In the genomic region with DNA sequence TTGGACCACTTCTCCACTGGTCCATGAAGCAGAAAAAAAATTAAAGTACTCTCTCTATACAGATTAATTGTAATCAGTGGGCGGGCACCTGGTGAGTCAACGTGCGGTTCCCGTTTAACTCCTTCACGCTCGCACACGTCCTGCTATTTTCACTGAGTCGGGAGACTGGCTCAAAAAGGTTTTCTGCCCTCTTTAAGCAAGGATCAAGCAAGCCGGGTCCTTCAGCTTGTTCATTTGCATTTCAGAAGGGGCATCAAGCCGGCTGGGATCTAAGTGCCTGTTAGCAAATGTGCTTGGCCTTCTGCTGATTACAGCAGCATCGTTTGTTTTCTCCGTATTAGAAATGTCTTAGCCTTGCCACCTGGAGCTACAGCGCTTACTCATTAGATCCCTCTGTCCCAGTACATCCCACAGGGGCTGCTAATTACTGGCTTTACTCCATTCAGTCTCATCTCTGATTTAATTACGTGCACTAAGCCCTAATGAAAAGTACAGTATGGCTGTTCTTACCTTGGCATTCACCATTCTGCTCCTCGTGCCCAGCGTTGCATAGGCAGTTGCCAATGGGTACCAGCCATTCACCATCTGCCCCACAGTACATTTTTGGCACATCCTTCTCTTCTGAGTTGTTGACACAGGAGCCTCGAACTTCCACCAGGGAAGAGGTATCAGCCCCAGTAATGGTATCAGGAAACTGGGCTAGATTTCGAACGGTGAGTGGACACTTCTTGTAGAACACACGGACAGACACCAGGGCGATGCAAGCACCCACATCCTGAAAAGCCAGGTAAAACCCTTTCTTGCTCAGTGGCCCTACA, we compare ENCODE assay signal across 9 mouse cellular contexts. TPM values are rescaled to one million over a fixed set of nuclear protein-coding genes. Genes with fewer than 3 reads are reported as not detected.
DNase-seq lines count a peak whose midpoint lies in the region; ATAC-seq and TF ChIP-seq lines count a peak whose summit lies in the region.
"Had no signal": no experiment of that assay in that cellular context is flagged by ENCODE, and none has a peak within 500 bp of the region (broad histone marks: within the 10 kb centered on the region; RNA-seq: fewer than 3 reads in every experiment).

No protein-coding gene starts in this region.

- ATAC-seq in lung, embryonic 15.5 days (ENCODE audit: borderline replicate concordance, extremely low read depth, low FRiP score, low TSS enrichment): no peak
- peak; percentile 87 for ATAC-seq in forebrain, embryonic 12.5 days (ENCODE audit: low FRiP score)
- no peak for ATAC-seq in stomach, postnatal 0 days (ENCODE audit: low FRiP score, low TSS enrichment)
- ATAC-seq in activated CD4-positive, CD25-positive, alpha-beta regulatory T cell, adult 4 months: no peak

- WGBS in lung, embryonic 15.5 days: 54% methylated on average over 21 of the region's 21 CpGs
- 21% methylated on average over 21 of the region's 21 CpGs for WGBS in forebrain, embryonic 12.5 days
- 50% methylated on average over 21 of the region's 21 CpGs for WGBS in limb, embryonic 10.5 days
- WGBS in stomach, postnatal 0 days: 67% methylated on average over 21 of the region's 21 CpGs

- no peak for TF ChIP-seq EP300 in stomach, postnatal 0 days (optimal IDR thresholded peaks at IDR 0.05)

- peak overlapping the region; percentile 18 for H3K4me2 ChIP-seq in lung, embryonic 15.5 days
- peak overlapping the region; percentile 53 for H3K4me2 ChIP-seq in forebrain, embryonic 12.5 days
- no peak overlapping the region for H3K4me2 ChIP-seq in stomach, postnatal 0 days (replicated peaks; ENCODE audit: low read depth)

- H3K9ac ChIP-seq in lung, embryonic 15.5 days: no peak overlapping the region
- no peak overlapping the region for H3K9ac ChIP-seq in forebrain, embryonic 12.5 days
- no peak overlapping the region for H3K9ac ChIP-seq in stomach, postnatal 0 days (ENCODE audit: low read length)

- 0 out of 2 replicates have a peak, but pooled peaks cover 6% of the 10 kb centered on the region for H3K36me3 ChIP-seq in lung, embryonic 15.5 days
- H3K36me3 ChIP-seq in forebrain, embryonic 12.5 days (replicated peaks): peaks cover 51% of the 10 kb centered on the region
- H3K36me3 ChIP-seq in limb, embryonic 10.5 days: peaks cover 97% of the 10 kb centered on the region
- no peaks in the 10 kb centered on the region for H3K36me3 ChIP-seq in stomach, postnatal 0 days (ENCODE audit: control insufficient read depth, insufficient read depth, low read length)

- no peak overlapping the region for H3K4me3 ChIP-seq in lung, embryonic 15.5 days
- peak overlapping the region; percentile 30 for H3K4me3 ChIP-seq in forebrain, embryonic 12.5 days (replicated peaks)
- H3K4me3 ChIP-seq in limb, embryonic 10.5 days: peak overlapping the region; percentile 24; the same call in 1 of the 2 replicates
- H3K4me3 ChIP-seq in stomach, postnatal 0 days (ENCODE audit: low read depth, low read length): no peak overlapping the region
- H3K4me3 ChIP-seq: megakaryocyte, embryonic 14.5 days had no signal

- no peaks in the 10 kb centered on the region for H3K9me3 ChIP-seq in lung, embryonic 15.5 days
- H3K9me3 ChIP-seq in forebrain, embryonic 12.5 days: no peaks in the 10 kb centered on the region
- H3K9me3 ChIP-seq in limb, embryonic 10.5 days (replicated peaks): no peaks in the 10 kb centered on the region
- no peaks in the 10 kb centered on the region for H3K9me3 ChIP-seq in stomach, postnatal 0 days (ENCODE audit: control insufficient read depth, low read length)

- peaks cover 20% of the 10 kb centered on the region; the same call in 1 of the 2 replicates for H3K4me1 ChIP-seq in lung, embryonic 15.5 days
- H3K4me1 ChIP-seq in forebrain, embryonic 12.5 days: peaks cover 90% of the 10 kb centered on the region
- peaks cover 62% of the 10 kb centered on the region for H3K4me1 ChIP-seq in limb, embryonic 10.5 days
- no peaks in the 10 kb centered on the region for H3K4me1 ChIP-seq in stomach, postnatal 0 days (replicated peaks; ENCODE audit: control insufficient read depth, insufficient read depth)
- H3K4me1 ChIP-seq: megakaryocyte, embryonic 14.5 days had no signal

- TF ChIP-seq CTCF in stomach, postnatal 0 days (IDR thresholded peaks at IDR 0.05; ENCODE audit: low read depth): no peak

- no peak overlapping the region for H3K27ac ChIP-seq in lung, embryonic 15.5 days
- H3K27ac ChIP-seq in forebrain, embryonic 12.5 days: peak overlapping the region; percentile 80
- no peak overlapping the region for H3K27ac ChIP-seq in limb, embryonic 10.5 days
- H3K27ac ChIP-seq in stomach, postnatal 0 days (replicated peaks): no peak overlapping the region

- H3K27me3 ChIP-seq in lung, embryonic 15.5 days: no peaks in the 10 kb centered on the region
- peaks cover 5% of the 10 kb centered on the region; the same call in 1 of the 2 replicates for H3K27me3 ChIP-seq in forebrain, embryonic 12.5 days
- H3K27me3 ChIP-seq in limb, embryonic 10.5 days (ENCODE audit: low read depth, poor library complexity, severe bottlenecking): peaks cover 7% of the 10 kb centered on the region; the same call in 1 of the 2 replicates
- H3K27me3 ChIP-seq in stomach, postnatal 0 days (ENCODE audit: control insufficient read depth, insufficient read depth, low read length): no peaks in the 10 kb centered on the region
- H3K27me3 ChIP-seq: megakaryocyte, embryonic 14.5 days had no signal

- DNase-seq in lung, postnatal 14 days: no peak
- DNase-seq in limb, embryonic 10.5 days (ENCODE audit: low spot score): no peak
- peak; percentile 29 for DNase-seq in stomach, postnatal 0 days (ENCODE audit: low spot score)
- DNase-seq in right cerebral cortex, postnatal 25 days: no peak
- DNase-seq: gastrocnemius, postnatal 25 days had no signal

RNA-seq across cellular contexts. Expression of a gene that starts 8.6 kb away (rescaled TPM):
- polyA plus RNA-seq in lung, embryonic 15.5 days (2015; fragmentation: Nextera tagmentation; extraction: Ambion mirVana): 14.2 and 16.9 TPM in 2 replicates
- 56.2 and 58.4 TPM in 2 replicates for polyA plus RNA-seq in forebrain, embryonic 12.5 days (2016; fragmentation: Nextera tagmentation; extraction: Ambion mirVana)
- 24.9 and 44.3 TPM in 2 replicates for polyA plus RNA-seq in limb, embryonic 10.5 days (2016; fragmentation: Nextera tagmentation; extraction: Ambion mirVana)
- polyA plus RNA-seq in stomach, postnatal 0 days (2015; fragmentation: Nextera tagmentation; extraction: Ambion mirVana): 3.8 and 5.4 TPM in 2 replicates
- under 1 TPM in 1 of 2 experiments, not detected in 1; 0.12 TPM for polyA plus RNA-seq in activated CD4-positive, CD25-positive, alpha-beta regulatory T cell, adult 4 months (2017; shearing (Covaris generic))

Comparison
In these comparisons a context has a peak if more than half of its experiments do, and no peak if none do; other contexts are left out.
1. H3K4me3 ChIP-seq: peak in forebrain, embryonic 12.5 days (single experiment) and limb, embryonic 10.5 days (single experiment); none in lung, embryonic 15.5 days (single experiment) and stomach, postnatal 0 days (single experiment).